Mouse (Mus musculus): ENCODE results near the gene 2310057J18Rik.
"Not testable (repeated sequence)": the region's sequence is repeated elsewhere in the genome, so short reads cannot be mapped to it uniquely, and the experiment has no call there.

The 2310057J18Rik gene

GRCm38 (mm10) chr10:28986203-28986602 lies at the start of gene 2310057J18Rik:
TSS of gene 2310057J18Rik (minus strand) at chr10:28986303.
- no peak for DNase-seq

GRCm38 (mm10) chr10:29029960-29030359 lies 43.9 kb upstream of the 2310057J18Rik start:
- DNase-seq: not testable (repeated sequence)

GRCm38 (mm10) chr10:29019496-29020270 lies 33.6 kb upstream of the 2310057J18Rik start:
- no peak for DNase-seq

- no peak for DNase-seq
Observed at GRCm38 (mm10) chr10:28997776-28998175, 11.7 kb upstream of the 2310057J18Rik start.

GRCm38 (mm10) chr10:28988990-28989389 lies 2.9 kb upstream of the 2310057J18Rik start:
- DNase-seq: no peak

GRCm38 (mm10) chr10:28968189-28968588 lies 17.9 kb downstream of the 2310057J18Rik start:
- DNase-seq: no peak

- DNase-seq: peak; percentile 54
Observed at GRCm38 (mm10) chr10:28955138-28955537, 31.0 kb downstream of the 2310057J18Rik start.

- no peak for DNase-seq
Observed at GRCm38 (mm10) chr10:28954515-28954914, 31.6 kb downstream of the 2310057J18Rik start.

Data from kidney, adult 18-20 months (tissue).